Mouse (Mus musculus): ENCODE measurements around the gene D130043K22Rik. TPM values are rescaled to one million over a fixed set of nuclear protein-coding genes. Genes with fewer than 3 reads are reported as not detected.

D130043K22Rik gene
- polyA plus RNA-seq (2015; fragmentation: Nextera tagmentation; extraction: Ambion mirVana) = 0.51 and 0.79 TPM in 2 replicates

DNA sequence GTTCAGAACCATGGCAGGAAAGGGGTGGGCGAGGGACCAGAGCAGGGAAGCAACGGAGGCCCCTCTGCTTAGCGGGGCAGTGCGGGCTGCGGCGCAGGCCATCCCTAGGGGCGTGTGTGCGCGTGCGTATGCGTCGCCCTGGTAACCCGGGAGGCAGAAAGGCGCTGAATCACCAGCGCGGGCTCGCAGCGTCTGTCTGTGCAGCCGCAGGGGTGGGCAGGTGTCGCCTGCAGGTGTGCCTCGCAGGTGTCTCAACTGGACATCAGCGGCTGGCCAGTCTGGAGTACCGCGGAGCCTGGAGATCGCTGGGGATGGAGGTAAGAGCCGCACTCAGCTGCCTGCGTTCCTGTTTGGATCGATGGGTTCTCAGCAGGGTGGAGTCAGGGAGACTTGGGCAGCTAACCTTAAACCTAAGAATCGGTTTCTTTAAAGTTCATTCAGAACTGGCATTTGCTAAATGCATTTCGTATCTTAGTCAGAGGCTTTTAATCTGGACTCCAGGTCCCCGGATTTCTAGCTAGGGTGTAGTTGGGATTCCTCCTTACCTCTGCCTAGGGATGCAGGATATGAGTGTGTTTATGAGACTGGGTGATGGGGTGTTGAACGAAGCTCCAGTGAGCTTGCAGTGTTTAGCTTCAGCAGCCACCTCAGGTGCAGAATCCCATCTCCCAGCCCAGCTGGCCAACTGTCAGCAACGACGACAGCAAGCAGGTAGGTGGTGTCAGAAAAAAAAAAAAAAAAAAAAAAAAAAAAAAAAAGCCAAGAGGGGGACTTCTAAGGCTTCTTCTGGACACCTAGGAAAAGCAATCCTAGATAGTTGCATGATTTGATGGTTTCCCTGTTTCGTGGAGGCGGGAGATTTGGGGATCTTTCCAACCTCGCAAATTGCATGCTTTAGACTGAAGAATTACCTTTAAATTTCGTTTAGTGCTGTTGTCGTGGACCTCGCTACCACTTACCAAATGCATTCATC lies at the start of gene D130043K22Rik:
D130043K22Rik (plus strand) TSS at position 153 of the 973 bp plus-strand sequence.
- Histone ChIP-seq H3K27ac (no peak within 1 kb of the TSS), H3K4me3 (replicated peaks) (peak within 1 kb of the TSS; percentile 38), H3K27me3 (replicated peaks) (no peaks in the 10 kb centered on the region), H3K4me2 (peak within 1 kb of the TSS; percentile 75), H3K4me1 (0 out of 2 replicates have a peak, but pooled peaks cover 6% of the 10 kb centered on the region), H3K9ac (no peak within 1 kb of the TSS), H3K9me3 (no peaks in the 10 kb centered on the region), H3K36me3 (0 out of 2 replicates have a peak, but pooled peaks cover 7% of the 10 kb centered on the region)
- ATAC-seq (ENCODE audit: insufficient read depth, low FRiP score, low read depth) = peak; percentile 81; the same call in 1 of the 2 replicates
- WGBS = 13% methylated on average over 40 of the region's 40 CpGs

- no peaks in the 10 kb centered on the region for H3K27me3 ChIP-seq (replicated peaks)
- 94% methylated on average over 4 of the region's 4 CpGs for WGBS
- no peak overlapping the region for H3K4me2 ChIP-seq
- no peak overlapping the region for H3K27ac ChIP-seq
- H3K4me1 ChIP-seq = 0 out of 2 replicates have a peak, but pooled peaks cover 9% of the 10 kb centered on the region
- H3K4me3 ChIP-seq (replicated peaks) = no peak overlapping the region
- no peak for ATAC-seq (ENCODE audit: insufficient read depth, low FRiP score, low read depth)
- no peaks in the 10 kb centered on the region for H3K36me3 ChIP-seq
- H3K9ac ChIP-seq = no peak overlapping the region
- no peaks in the 10 kb centered on the region for H3K9me3 ChIP-seq
Measured at GRCm38 (mm10) chr13:24798686-24799085, 46.2 kb upstream of the D130043K22Rik start.

GRCm38 (mm10) chr13:24799378-24799777 lies 45.6 kb upstream of the D130043K22Rik start:
- H3K4me1 ChIP-seq = 0 out of 2 replicates have a peak, but pooled peaks cover 9% of the 10 kb centered on the region
- H3K9ac ChIP-seq = no peak overlapping the region
- H3K27ac ChIP-seq = 0 out of 2 replicates have a peak overlapping the region, but pooled peaks have one; percentile 86
- peak overlapping the region; percentile 72 for H3K4me2 ChIP-seq
- ATAC-seq (ENCODE audit: insufficient read depth, low FRiP score, low read depth) = no peak
- H3K9me3 ChIP-seq = no peaks in the 10 kb centered on the region
- H3K36me3 ChIP-seq = no peaks in the 10 kb centered on the region
- 64% methylated on average over 5 of the region's 5 CpGs for WGBS
- H3K4me3 ChIP-seq (replicated peaks) = peak overlapping the region; percentile 98
- H3K27me3 ChIP-seq (replicated peaks) = no peaks in the 10 kb centered on the region

DNA sequence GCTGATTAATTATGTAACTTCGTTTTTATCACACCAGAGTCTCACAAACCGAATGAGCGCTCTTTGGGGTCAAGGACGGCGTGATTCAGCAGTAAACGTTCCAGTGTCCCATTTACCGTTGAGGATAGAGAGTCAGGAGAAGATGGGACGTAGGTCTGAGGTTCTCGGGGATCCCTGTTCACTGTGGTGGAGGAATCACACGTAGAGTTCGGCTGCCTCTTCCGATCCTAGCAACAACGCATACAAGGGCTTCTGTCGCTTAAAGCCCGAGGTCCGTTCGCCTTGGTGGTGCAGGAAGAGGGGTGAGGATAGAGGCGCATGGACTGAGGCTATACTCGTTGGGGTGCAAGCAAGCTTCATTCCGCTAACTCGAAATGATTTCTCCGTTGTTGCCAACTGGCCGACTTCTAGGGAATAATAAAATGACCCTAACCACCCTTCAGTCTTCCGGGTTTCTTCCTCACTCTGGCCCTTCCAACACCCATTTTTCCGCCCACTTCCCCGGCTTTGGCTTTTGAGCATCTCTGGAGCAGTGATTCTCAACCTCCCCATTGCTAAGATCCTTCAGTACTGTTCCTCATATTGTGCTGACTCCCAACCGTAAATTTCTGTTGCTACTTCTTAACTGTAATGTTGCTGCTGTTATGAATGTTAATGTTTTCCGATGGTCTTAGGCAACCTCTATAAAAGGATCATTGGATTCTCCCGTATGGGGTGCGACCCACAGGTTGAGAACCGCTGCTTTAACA lies 44.8 kb upstream of the D130043K22Rik start:
- ATAC-seq (ENCODE audit: insufficient read depth, low FRiP score, low read depth) = peak; percentile 15
- WGBS = under 1% methylated on average over 31 of the region's 31 CpGs
- peak overlapping the region; percentile 41; the same call in 1 of the 2 replicates for H3K9ac ChIP-seq
- H3K27ac ChIP-seq = peak overlapping the region; percentile 86
- no peaks in the 10 kb centered on the region for H3K27me3 ChIP-seq (replicated peaks)
- peak overlapping the region; percentile 98 for H3K4me3 ChIP-seq (replicated peaks)
- no peaks in the 10 kb centered on the region for H3K9me3 ChIP-seq
- H3K4me2 ChIP-seq = peak overlapping the region; percentile 72
- peaks cover 12% of the 10 kb centered on the region; the same call in 1 of the 2 replicates for H3K4me1 ChIP-seq
- H3K36me3 ChIP-seq = no peaks in the 10 kb centered on the region

- no peaks in the 10 kb centered on the region for H3K36me3 ChIP-seq
- no peaks in the 10 kb centered on the region for H3K9me3 ChIP-seq
- WGBS = under 1% methylated on average over 42 of the region's 42 CpGs
- peak overlapping the region; percentile 97 for H3K9ac ChIP-seq
- peak overlapping the region; percentile 100 for H3K27ac ChIP-seq
- peak overlapping the region; percentile 72 for H3K4me2 ChIP-seq
- H3K27me3 ChIP-seq (replicated peaks) = no peaks in the 10 kb centered on the region
- peaks cover 12% of the 10 kb centered on the region; the same call in 1 of the 2 replicates for H3K4me1 ChIP-seq
- peak overlapping the region; percentile 98 for H3K4me3 ChIP-seq (replicated peaks)
- ATAC-seq (ENCODE audit: insufficient read depth, low FRiP score, low read depth) = peak; percentile 97
Measured at GRCm38 (mm10) chr13:24800674-24801307, 44.1 kb upstream of the D130043K22Rik start.

GRCm38 (mm10) chr13:24801308-24801921 lies 43.5 kb upstream of the D130043K22Rik start, which contains the start of gene BC005537:
TSS of gene BC005537 (plus strand) at chr13:24801657.
- Histone ChIP-seq H3K9me3 (no peaks in the 10 kb centered on the region), H3K9ac (peak within 1 kb of the TSS; percentile 97), H3K36me3 (0 out of 2 replicates have a peak, but pooled peaks cover 2% of the 10 kb centered on the region), H3K27ac (peak within 1 kb of the TSS; percentile 100), H3K4me3 (replicated peaks) (peak within 1 kb of the TSS; percentile 98), H3K27me3 (replicated peaks) (no peaks in the 10 kb centered on the region), H3K4me1 (peaks cover 12% of the 10 kb centered on the region; the same call in 1 of the 2 replicates), H3K4me2 (peak within 1 kb of the TSS; percentile 72)
- ATAC-seq (ENCODE audit: insufficient read depth, low FRiP score, low read depth) = peak; percentile 32
- WGBS = 1% methylated on average over 71 of the region's 74 CpGs

- Histone ChIP-seq H3K9ac (peak overlapping the region; percentile 97), H3K4me2 (peak overlapping the region; percentile 72), H3K27me3 (replicated peaks) (no peaks in the 10 kb centered on the region), H3K9me3 (no peaks in the 10 kb centered on the region), H3K27ac (peak overlapping the region; percentile 100), H3K36me3 (peaks cover 5% of the 10 kb centered on the region; the same call in 1 of the 2 replicates), H3K4me1 (peaks cover 12% of the 10 kb centered on the region; the same call in 1 of the 2 replicates), H3K4me3 (replicated peaks) (peak overlapping the region; percentile 98)
- no peak for ATAC-seq (ENCODE audit: insufficient read depth, low FRiP score, low read depth)
- under 1% methylated on average over 26 of the region's 26 CpGs for WGBS
Measured at GRCm38 (mm10) chr13:24802131-24802691, 42.7 kb upstream of the D130043K22Rik start.

DNA sequence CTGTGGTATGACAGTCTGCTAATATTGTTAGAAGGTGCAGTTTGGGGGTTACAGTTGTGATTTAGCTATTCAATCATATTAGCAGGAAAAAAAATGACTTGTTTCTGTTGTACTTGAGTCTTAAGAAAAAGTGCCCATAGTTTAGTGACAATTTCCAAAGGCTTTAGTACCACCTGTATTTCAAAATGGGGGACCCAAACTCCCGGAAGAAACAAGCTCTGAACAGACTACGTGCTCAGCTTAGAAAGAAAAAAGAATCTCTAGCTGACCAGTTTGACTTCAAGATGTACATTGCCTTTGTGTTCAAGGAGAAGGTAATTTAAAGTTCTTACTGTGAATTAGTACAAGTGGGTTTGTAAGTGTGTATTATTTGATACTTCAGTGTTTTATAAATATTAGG lies 41.7 kb upstream of the D130043K22Rik start:
- H3K27ac ChIP-seq = no peak overlapping the region
- peak overlapping the region; percentile 72 for H3K4me2 ChIP-seq
- H3K9me3 ChIP-seq = no peaks in the 10 kb centered on the region
- peaks cover 12% of the 10 kb centered on the region; the same call in 1 of the 2 replicates for H3K4me1 ChIP-seq
- no peaks in the 10 kb centered on the region for H3K27me3 ChIP-seq (replicated peaks)
- WGBS = 13% methylated on average over 2 of the region's 2 CpGs
- H3K36me3 ChIP-seq = peaks cover 9% of the 10 kb centered on the region; the same call in 1 of the 2 replicates
- H3K9ac ChIP-seq = peak overlapping the region; percentile 16; the same call in 1 of the 2 replicates
- no peak for ATAC-seq (ENCODE audit: insufficient read depth, low FRiP score, low read depth)
- peak overlapping the region; percentile 98 for H3K4me3 ChIP-seq (replicated peaks)

GRCm38 (mm10) chr13:24806079-24806478 lies 38.9 kb upstream of the D130043K22Rik start:
- Histone ChIP-seq H3K36me3 (peaks cover 22% of the 10 kb centered on the region), H3K9ac (no peak overlapping the region), H3K4me1 (peaks cover 12% of the 10 kb centered on the region; the same call in 1 of the 2 replicates), H3K27me3 (replicated peaks) (no peaks in the 10 kb centered on the region), H3K4me2 (no peak overlapping the region), H3K4me3 (replicated peaks) (no peak overlapping the region), H3K27ac (no peak overlapping the region), H3K9me3 (no peaks in the 10 kb centered on the region)
- no peak for ATAC-seq (ENCODE audit: insufficient read depth, low FRiP score, low read depth)

- no peak overlapping the region for H3K4me3 ChIP-seq (replicated peaks)
Measured at GRCm38 (mm10) chr13:24812521-24812920, 32.4 kb upstream of the D130043K22Rik start.

More at GRCm38 (mm10) chr13:24812521-24812920, 32.4 kb upstream of the D130043K22Rik start:
- no peak overlapping the region for H3K9ac ChIP-seq
- no peaks in the 10 kb centered on the region for H3K4me1 ChIP-seq
- no peak for ATAC-seq (ENCODE audit: insufficient read depth, low FRiP score, low read depth)
- H3K27ac ChIP-seq = no peak overlapping the region
- H3K36me3 ChIP-seq = peaks cover 40% of the 10 kb centered on the region
- H3K4me2 ChIP-seq = no peak overlapping the region
- WGBS = 98% methylated on average over 2 of the region's 2 CpGs
- H3K9me3 ChIP-seq = no peaks in the 10 kb centered on the region
- no peaks in the 10 kb centered on the region for H3K27me3 ChIP-seq (replicated peaks)

All from stomach, embryonic 15.5 days (tissue).